Mouse (Mus musculus) limb, embryonic 14.5 days (tissue): ENCODE measurements at regions not wholly inside any gene's neighbourhood (a gene's known extent, or its start where the extent isn't known, plus 50 kb on each side); places are given as distances from the start of the nearest gene placed in this dataset.

Experiments used
- ATAC-seq: fragments of 200-750 bp; cut with Nextera tagmentation; 2 replicates; pipeline ENCODE4 v1.8.0; 2017; ENCODE audit warnings: low read depth, moderate number of reproducible peaks, moderate TSS enrichment; ENCODE audit not compliant: low FRiP score
- DNase-seq: peaks from one replicate; pipeline ENCODE4 v3.0.0-alpha.2; 2015; ENCODE audit warnings: low spot score
- H3K27ac ChIP-seq: fragments of 300-500 bp; sonication (generic); replicated peaks from 2 replicates; pipeline ENCODE4 v1.5.1; 2014; ENCODE audit warnings: low read depth, mild to moderate bottlenecking, low read length, moderate library complexity, mixed read lengths
- H3K27me3 ChIP-seq: fragments of 300-500 bp; sonication (generic); 2 replicates; pipeline ENCODE4 v1.6.1; 2014; ENCODE audit warnings: low read length, mixed read lengths; ENCODE audit not compliant: control insufficient read depth, insufficient read depth
- H3K36me3 ChIP-seq: fragments of 300-500 bp; sonication (generic); 2 replicates; pipeline ENCODE4 v1.6.1; 2014; ENCODE audit warnings: mild to moderate bottlenecking, low read length, moderate library complexity, mixed read lengths; ENCODE audit not compliant: control insufficient read depth, insufficient read depth
- H3K4me1 ChIP-seq: fragments of 300-500 bp; sonication (generic); 2 replicates; pipeline ENCODE4 v1.6.1; 2014; ENCODE audit warnings: antibody characterized with exemption, low read length, mixed read lengths; ENCODE audit not compliant: control insufficient read depth, insufficient read depth
- H3K4me2 ChIP-seq: fragments of 300-500 bp; sonication (generic); replicated peaks from 2 replicates; pipeline ENCODE4 v1.6.1; 2014; ENCODE audit warnings: low read depth, mild to moderate bottlenecking, low read length, moderate library complexity; ENCODE audit not compliant: severe bottlenecking
- H3K4me3 ChIP-seq: fragments of 300-500 bp; sonication (generic); replicated peaks from 2 replicates; pipeline ENCODE4 v1.5.1; 2014; ENCODE audit warnings: low read length
- H3K9ac ChIP-seq: fragments of 300-500 bp; sonication (generic); 2 replicates; pipeline ENCODE4 v1.6.1; 2014; ENCODE audit warnings: mild to moderate bottlenecking, low read depth, low read length, moderate library complexity; ENCODE audit not compliant: severe bottlenecking
- H3K9me3 ChIP-seq: fragments of 300-500 bp; sonication (generic); 2 replicates; pipeline ENCODE4 v1.6.1; 2016; ENCODE audit warnings: low read length; ENCODE audit not compliant: control insufficient read depth
- POLR2A ChIP-seq: fragments of 200-500 bp; IDR thresholded peaks from 2 replicates; pipeline ENCODE4 v1.8.0; 2012; ENCODE audit warnings: inconsistent platforms, mild to moderate bottlenecking, moderate library complexity, borderline replicate concordance; ENCODE audit not compliant: insufficient read depth, insufficient read length; ENCODE audit errors: extremely low read depth
- WGBS: fragments of 180-500 bp; shearing (Covaris S2); extraction: QIAGEN DNeasy Blood & Tissue Kit; methylation state at CpG from one replicate; pipeline ENCODE4 v1.1.7; 2014; 5-methylcytosine and 5-hydroxymethylcytosine counted together

GRCm38 (mm10) chr1:190051903-190052302, 118.6 kb downstream of the Prox1 start:
- no peak overlapping the region for H3K4me2 ChIP-seq
- no peak overlapping the region for H3K27ac ChIP-seq
- TF ChIP-seq POLR2A, result no peak
- no peaks in the 10 kb centered on the region for H3K4me1 ChIP-seq
- no peaks in the 10 kb centered on the region for H3K36me3 ChIP-seq
- no peak overlapping the region for H3K9ac ChIP-seq
- no peaks in the 10 kb centered on the region for H3K27me3 ChIP-seq
- WGBS, result 91% methylated on average over 2 of the region's 2 CpGs
- no peak for ATAC-seq
- H3K4me3 ChIP-seq, result no peak overlapping the region
- no peak for DNase-seq
- peaks cover 4% of the 10 kb centered on the region; the same call in 1 of the 2 replicates for H3K9me3 ChIP-seq

GRCm38 (mm10) chr1:190048521-190049170, 121.9 kb downstream of the Prox1 start:
- H3K9me3 ChIP-seq, result peaks cover 4% of the 10 kb centered on the region; the same call in 1 of the 2 replicates
- no peaks in the 10 kb centered on the region for H3K4me1 ChIP-seq
- DNase-seq (no peak), ATAC-seq (no peak)
- no peak overlapping the region for H3K4me3 ChIP-seq
- TF ChIP-seq POLR2A, result no peak
- H3K9ac ChIP-seq, result no peak overlapping the region
- no peaks in the 10 kb centered on the region for H3K36me3 ChIP-seq
- H3K27ac ChIP-seq, result no peak overlapping the region
- H3K27me3 ChIP-seq, result no peaks in the 10 kb centered on the region
- H3K4me2 ChIP-seq, result no peak overlapping the region
- WGBS, result 50% methylated on average over 2 of the region's 2 CpGs

GRCm38 (mm10) chr1:190047201-190047600, 123.3 kb downstream of the Prox1 start:
- Histone ChIP-seq H3K9ac (no peak overlapping the region), H3K27me3 (no peaks in the 10 kb centered on the region), H3K9me3 (peaks cover 4% of the 10 kb centered on the region; the same call in 1 of the 2 replicates), H3K4me3 (no peak overlapping the region), H3K27ac (no peak overlapping the region), H3K4me2 (no peak overlapping the region), H3K4me1 (no peaks in the 10 kb centered on the region), H3K36me3 (no peaks in the 10 kb centered on the region)
- ATAC-seq (no peak), DNase-seq (no peak)
- WGBS, result 81% methylated on average over 5 of the region's 6 CpGs
- no peak for TF ChIP-seq POLR2A

GRCm38 (mm10) chr1:190045797-190046196, 123.6 kb upstream of the Smyd2 start:
- Histone ChIP-seq H3K9me3 (peaks cover 4% of the 10 kb centered on the region; the same call in 1 of the 2 replicates), H3K4me3 (no peak overlapping the region), H3K27me3 (no peaks in the 10 kb centered on the region), H3K4me2 (no peak overlapping the region), H3K27ac (no peak overlapping the region), H3K4me1 (no peaks in the 10 kb centered on the region), H3K9ac (no peak overlapping the region), H3K36me3 (no peaks in the 10 kb centered on the region)
- peak; percentile 66 for DNase-seq
- WGBS, result 21% methylated on average over 1 of the region's 1 CpGs
- no peak for ATAC-seq
- no peak for TF ChIP-seq POLR2A

DNA sequence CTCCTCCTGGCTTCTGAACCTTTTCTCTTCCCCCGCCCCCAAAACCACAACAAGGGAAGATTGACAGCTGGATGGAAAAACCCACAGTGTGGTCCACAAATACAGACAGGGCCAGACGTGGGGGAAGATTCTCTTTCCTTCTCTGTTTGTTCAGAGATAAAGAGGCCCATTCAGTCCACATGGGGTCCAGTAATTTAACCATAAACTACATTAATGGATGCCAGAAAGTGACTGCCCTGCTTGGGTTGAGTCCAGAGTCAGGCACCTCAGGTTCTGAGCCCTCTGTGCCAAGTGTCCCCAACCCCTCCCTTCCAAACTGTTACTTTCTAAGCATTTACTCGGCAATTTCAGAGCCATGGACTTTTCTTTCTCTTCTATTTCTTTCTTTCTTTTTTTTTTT, 121.9 kb upstream of the Smyd2 start:
- TF ChIP-seq POLR2A, result no peak
- DNase-seq (no peak), ATAC-seq (no peak)
- WGBS, result 53% methylated on average over 3 of the region's 3 CpGs
- Histone ChIP-seq H3K9me3 (no peaks in the 10 kb centered on the region), H3K4me1 (no peaks in the 10 kb centered on the region), H3K36me3 (no peaks in the 10 kb centered on the region), H3K27me3 (no peaks in the 10 kb centered on the region), H3K27ac (no peak overlapping the region), H3K4me3 (no peak overlapping the region), H3K9ac (no peak overlapping the region), H3K4me2 (no peak overlapping the region)
